Mouse (Mus musculus) testis, adult 10 weeks (tissue): ENCODE measurements around the gene Cntn1. TPM values are rescaled to one million over a fixed set of nuclear protein-coding genes. Genes with fewer than 3 reads are reported as not detected.

ENCODE experiments used
- polyA plus RNA-seq: library from polyadenylated mRNA; stranded (reverse); fragments of 350-450 nt; fragmentation: Illumina TruSeq; extraction: RNeasy Lipid Tissue Mini Kit (QIAGEN cat#74804); gene quantifications from one replicate; pipeline ENCODE4 v1.2.3, GENCODE M21; 2014; ENCODE audit warnings: low read depth, low replicate concordance

The Cntn1 gene
- 2.1 TPM for polyA plus RNA-seq

DNA sequence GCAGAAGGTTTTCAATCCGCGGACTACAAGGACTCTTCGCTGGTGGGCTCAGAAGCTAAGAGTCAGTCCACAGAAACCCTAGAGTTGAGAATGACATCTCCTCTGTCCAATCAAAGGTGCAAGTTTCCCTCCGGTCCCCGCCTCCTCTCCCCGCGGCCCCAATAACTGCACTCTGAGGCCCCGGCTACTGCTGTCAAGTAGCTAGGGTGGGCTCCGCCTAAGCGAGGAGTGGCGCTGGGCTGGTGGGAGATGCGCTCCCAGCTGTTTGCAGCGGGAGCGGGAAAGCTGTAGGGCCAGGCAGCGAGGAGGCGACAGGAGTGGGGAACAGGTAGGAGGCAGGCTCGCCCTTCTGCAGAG is at the start of gene Cntn1:
Gene Cntn1 (plus strand): TSS at position 170 of the 357 bp plus-strand sequence.

Other genes starting within 250 kb of the Cntn1 start
- not detected for gene Smgc, start 212.9 kb upstream of the Cntn1 start, polyA plus RNA-seq